ENCODE assay signal across 10 mouse cellular contexts in the genomic region with DNA sequence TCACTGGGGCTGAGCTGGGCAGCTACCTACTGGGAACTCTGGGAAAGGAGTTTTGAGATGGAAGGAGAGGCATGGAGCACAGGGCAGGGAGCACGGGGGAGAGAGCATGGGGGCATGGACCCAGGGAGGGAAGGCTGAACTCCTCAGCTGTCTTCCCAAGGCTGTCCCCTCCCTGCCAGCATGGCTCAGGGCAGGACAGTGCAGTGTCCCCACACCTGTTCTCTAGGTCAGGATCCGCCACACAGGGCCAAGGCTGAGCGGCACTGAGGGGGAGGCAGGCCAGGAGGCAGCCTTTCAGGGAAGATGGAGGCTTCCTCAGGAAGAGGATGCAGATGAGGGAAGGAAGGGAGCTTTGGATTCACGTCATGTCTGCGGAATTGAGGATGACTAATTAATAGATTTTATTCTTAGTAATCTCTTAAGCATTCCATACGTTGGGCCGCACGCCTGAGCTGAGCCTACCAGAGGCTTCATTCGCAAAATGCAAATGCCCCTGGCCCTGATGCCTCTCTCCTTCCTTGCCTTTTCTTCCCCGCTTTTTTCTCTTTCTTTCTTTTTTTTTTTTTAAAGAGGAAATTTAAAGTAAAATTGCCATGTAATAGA. TPM values are rescaled to one million over a fixed set of nuclear protein-coding genes. Genes with fewer than 3 reads are reported as not detected.
DNase-seq lines count a peak whose midpoint lies in the region; ATAC-seq and TF ChIP-seq lines count a peak whose summit lies in the region.
"Had no signal": no experiment of that assay in that cellular context is flagged by ENCODE, and none has a peak within 500 bp of the region (broad histone marks: within the 10 kb centered on the region; RNA-seq: fewer than 3 reads in every experiment).

No protein-coding gene starts in this region.

- WGBS in liver, adult 2 months, result 77% methylated on average over 10 of the region's 10 CpGs
- WGBS in liver, embryonic 11.5 days, result 64% methylated on average over 10 of the region's 10 CpGs
- 39% methylated on average over 10 of the region's 10 CpGs for WGBS in forebrain, embryonic 12.5 days
- WGBS in hindbrain, embryonic 14.5 days, result 43% methylated on average over 10 of the region's 10 CpGs
- 31% methylated on average over 10 of the region's 10 CpGs for WGBS in midbrain, postnatal 0 days
- WGBS in cerebellum, adult 2 months, result 83% methylated on average over 10 of the region's 10 CpGs

- no peak overlapping the region for H3K9ac ChIP-seq in liver, adult 2 months (ENCODE audit: low read depth, low read length)
- H3K9ac ChIP-seq in liver, embryonic 11.5 days (ENCODE audit: low read depth, low read length), result no peak overlapping the region
- H3K9ac ChIP-seq in forebrain, embryonic 12.5 days, result peak overlapping the region; percentile 40
- peak overlapping the region; percentile 11; the same call in 1 of the 2 replicates for H3K9ac ChIP-seq in hindbrain, embryonic 14.5 days
- H3K9ac ChIP-seq in midbrain, postnatal 0 days (replicated peaks; ENCODE audit: low read length, poor library complexity, severe bottlenecking), result 0 out of 2 replicates have a peak overlapping the region, but pooled peaks have one; percentile 19

- H3K27me3 ChIP-seq in liver, adult 2 months (ENCODE audit: control insufficient read depth, insufficient read depth, low read length), result no peaks in the 10 kb centered on the region
- H3K27me3 ChIP-seq in liver, embryonic 11.5 days (replicated peaks; ENCODE audit: control insufficient read depth, insufficient read depth, low read length), result peaks cover 51% of the 10 kb centered on the region
- peaks cover 33% of the 10 kb centered on the region; the same call in 1 of the 2 replicates for H3K27me3 ChIP-seq in forebrain, embryonic 12.5 days
- H3K27me3 ChIP-seq in hindbrain, embryonic 14.5 days (ENCODE audit: control insufficient read depth, insufficient read depth, low read length), result peaks cover 11% of the 10 kb centered on the region
- H3K27me3 ChIP-seq in midbrain, postnatal 0 days (ENCODE audit: insufficient read depth, low read length), result no peaks in the 10 kb centered on the region
- no peaks in the 10 kb centered on the region for H3K27me3 ChIP-seq in cerebellum, adult 2 months (ENCODE audit: control insufficient read depth, insufficient read depth, low read length)

- no peak for ATAC-seq in liver, embryonic 11.5 days (replicated peaks; ENCODE audit: low FRiP score)
- peak; percentile 18; the same call in 1 of the 2 replicates for ATAC-seq in forebrain, embryonic 12.5 days (ENCODE audit: low FRiP score)
- peak; percentile 7; the same call in 1 of the 2 replicates for ATAC-seq in hindbrain, embryonic 14.5 days (ENCODE audit: low FRiP score)
- no peak for ATAC-seq in midbrain, postnatal 0 days (ENCODE audit: low FRiP score)

- no peak for TF ChIP-seq POLR2A in liver, adult 2 months (IDR thresholded peaks at IDR 0.05; ENCODE audit: extremely low read depth, insufficient read depth, low read length)
- no peak for TF ChIP-seq POLR2A in cerebellum, adult 2 months (IDR thresholded peaks at IDR 0.05; ENCODE audit: borderline replicate concordance, insufficient read depth, low read length)

- H3K4me3 ChIP-seq in liver, adult 2 months (ENCODE audit: insufficient read depth, low read depth, low read length), result no peak overlapping the region
- H3K4me3 ChIP-seq in liver, embryonic 11.5 days (ENCODE audit: low read depth, low read length), result no peak overlapping the region
- H3K4me3 ChIP-seq in forebrain, embryonic 12.5 days (replicated peaks), result no peak overlapping the region
- H3K4me3 ChIP-seq in hindbrain, embryonic 14.5 days (replicated peaks; ENCODE audit: low read length), result no peak overlapping the region
- H3K4me3 ChIP-seq in midbrain, postnatal 0 days (ENCODE audit: low read depth, low read length), result no peak overlapping the region
- no peak overlapping the region for H3K4me3 ChIP-seq in cerebellum, adult 2 months (replicated peaks; ENCODE audit: insufficient read depth, low read depth, low read length)

- DNase-seq in liver, adult 2 months (ENCODE audit: extremely low read depth, low read depth, low spot score), result no peak
- DNase-seq in liver, embryonic 11.5 days (ENCODE audit: low spot score), result no peak
- no peak for DNase-seq in hindbrain, embryonic 14.5 days (ENCODE audit: low spot score)
- no peak for DNase-seq in midbrain, postnatal 0 days (ENCODE audit: low spot score)
- no peak for DNase-seq in retina, postnatal 1 day
- DNase-seq in cerebellum, adult 2 months, result no peak
- DNase-seq: kidney, postnatal 25 days; thymus, adult 2 months had no signal

- peak overlapping the region; percentile 8 for H3K27ac ChIP-seq in liver, adult 2 months (replicated peaks; ENCODE audit: insufficient read depth, low read depth, low read length)
- no peak overlapping the region for H3K27ac ChIP-seq in liver, embryonic 11.5 days (ENCODE audit: low read depth, low read length)
- H3K27ac ChIP-seq in forebrain, embryonic 12.5 days, result peak overlapping the region; percentile 91
- peak overlapping the region; percentile 62 for H3K27ac ChIP-seq in hindbrain, embryonic 14.5 days
- H3K27ac ChIP-seq in midbrain, postnatal 0 days (ENCODE audit: low read depth, low read length), result no peak overlapping the region
- H3K27ac ChIP-seq in cerebellum, adult 2 months (ENCODE audit: insufficient read depth, low read length), result no peak overlapping the region

- H3K9me3 ChIP-seq in liver, embryonic 11.5 days (ENCODE audit: control insufficient read depth, low read length), result no peaks in the 10 kb centered on the region
- H3K9me3 ChIP-seq in forebrain, embryonic 12.5 days, result no peaks in the 10 kb centered on the region
- H3K9me3 ChIP-seq in hindbrain, embryonic 14.5 days (ENCODE audit: control insufficient read depth, low read length), result no peaks in the 10 kb centered on the region
- H3K9me3 ChIP-seq in midbrain, postnatal 0 days (ENCODE audit: low read length), result no peaks in the 10 kb centered on the region

- no peaks in the 10 kb centered on the region for H3K4me1 ChIP-seq in liver, adult 2 months (ENCODE audit: control insufficient read depth, insufficient read depth, low read length)
- no peaks in the 10 kb centered on the region for H3K4me1 ChIP-seq in liver, embryonic 11.5 days (replicated peaks; ENCODE audit: control insufficient read depth, insufficient read depth, low read length)
- peaks cover 70% of the 10 kb centered on the region for H3K4me1 ChIP-seq in forebrain, embryonic 12.5 days
- peaks cover 69% of the 10 kb centered on the region for H3K4me1 ChIP-seq in hindbrain, embryonic 14.5 days (replicated peaks; ENCODE audit: control insufficient read depth, insufficient read depth, low read length)
- peaks cover 25% of the 10 kb centered on the region for H3K4me1 ChIP-seq in midbrain, postnatal 0 days (ENCODE audit: insufficient read depth, low read length)
- H3K4me1 ChIP-seq in cerebellum, adult 2 months (ENCODE audit: control insufficient read depth, insufficient read depth, low read length), result peaks cover 30% of the 10 kb centered on the region

- no peak for TF ChIP-seq CTCF in liver, adult 2 months (IDR thresholded peaks at IDR 0.05; ENCODE audit: low read depth, low read length)
- TF ChIP-seq CTCF in midbrain, postnatal 0 days (IDR thresholded peaks at IDR 0.05), result no peak
- TF ChIP-seq CTCF in cerebellum, adult 2 months (IDR thresholded peaks at IDR 0.05; ENCODE audit: borderline replicate concordance, insufficient read depth, low read depth, low read length), result no peak

- peaks cover 7% of the 10 kb centered on the region; the same call in 1 of the 2 replicates for H3K79me2 ChIP-seq in liver, adult 2 months (ENCODE audit: control insufficient read depth, insufficient read depth, low read length)

- no peaks in the 10 kb centered on the region for H3K36me3 ChIP-seq in liver, adult 2 months (ENCODE audit: control insufficient read depth, insufficient read depth, low read length)
- no peaks in the 10 kb centered on the region for H3K36me3 ChIP-seq in liver, embryonic 11.5 days (ENCODE audit: control insufficient read depth, insufficient read depth, low read length)
- no peaks in the 10 kb centered on the region; the same call in 1 of the 2 replicates for H3K36me3 ChIP-seq in forebrain, embryonic 12.5 days (replicated peaks)
- no peaks in the 10 kb centered on the region for H3K36me3 ChIP-seq in hindbrain, embryonic 14.5 days (replicated peaks; ENCODE audit: control insufficient read depth, insufficient read depth)
- peaks cover 5% of the 10 kb centered on the region; the same call in 1 of the 2 replicates for H3K36me3 ChIP-seq in midbrain, postnatal 0 days (ENCODE audit: insufficient read depth, low read length)

- H3K4me2 ChIP-seq in liver, embryonic 11.5 days, result no peak overlapping the region
- no peak overlapping the region for H3K4me2 ChIP-seq in forebrain, embryonic 12.5 days
- H3K4me2 ChIP-seq in hindbrain, embryonic 14.5 days (replicated peaks), result no peak overlapping the region
- no peak overlapping the region for H3K4me2 ChIP-seq in midbrain, postnatal 0 days (ENCODE audit: low read depth, low read length, poor library complexity, severe bottlenecking)

RNA-seq across cellular contexts. Expression of a gene that starts 14.0 kb away (rescaled TPM):
- 0.09 and 0.40 TPM in 2 replicates for total RNA-seq in liver, adult 2 months (2014; rRNA removed)
- 0.27 and 0.31 TPM in 2 replicates for polyA plus RNA-seq in liver, adult 2 months (2012; rRNA removed)
- polyA plus RNA-seq in liver, embryonic 11.5 days (2014; fragmentation: Nextera tagmentation; extraction: Ambion mirVana), result 0.60 and 0.64 TPM in 2 replicates
- polyA plus RNA-seq in forebrain, embryonic 12.5 days (2016; fragmentation: Nextera tagmentation; extraction: Ambion mirVana), result 7.3 and 8.0 TPM in 2 replicates
- polyA plus RNA-seq in hindbrain, embryonic 14.5 days (2014; fragmentation: Nextera tagmentation; extraction: Ambion mirVana), result 8.7 and 9.5 TPM in 2 replicates
- 9.9 and 11.4 TPM in 2 replicates for total RNA-seq in midbrain, postnatal 0 days (2014; rRNA removed)
- 9.8 and 11.9 TPM in 2 replicates for polyA plus RNA-seq in midbrain, postnatal 0 days (2015; fragmentation: Nextera tagmentation; extraction: Ambion mirVana)
- polyA plus RNA-seq in cerebellum, adult 2 months (2012; rRNA removed), result 5.4 and 6.2 TPM in 2 replicates
- total RNA-seq: common myeloid progenitor, adult 5-6 weeks had no signal

RNA-seq across cellular contexts. Expression of a gene that starts 34.9 kb away (rescaled TPM):
- 12.2 and 15.0 TPM in 2 replicates for total RNA-seq in liver, adult 2 months (2014; rRNA removed)
- 115 and 120 TPM in 2 replicates for polyA plus RNA-seq in liver, adult 2 months (2012; rRNA removed)
- polyA plus RNA-seq in liver, embryonic 11.5 days (2014; fragmentation: Nextera tagmentation; extraction: Ambion mirVana), result 5.9 and 6.7 TPM in 2 replicates
- polyA plus RNA-seq in forebrain, embryonic 12.5 days (2016; fragmentation: Nextera tagmentation; extraction: Ambion mirVana), result 4.4 and 5.3 TPM in 2 replicates
- polyA plus RNA-seq in hindbrain, embryonic 14.5 days (2014; fragmentation: Nextera tagmentation; extraction: Ambion mirVana), result 5.2 and 6.9 TPM in 2 replicates
- 1.4 and 5.1 TPM in 2 replicates for total RNA-seq in midbrain, postnatal 0 days (2014; rRNA removed)
- polyA plus RNA-seq in midbrain, postnatal 0 days (2015; fragmentation: Nextera tagmentation; extraction: Ambion mirVana), result 5.9 and 6.2 TPM in 2 replicates
- 30.8 and 33.8 TPM in 2 replicates for polyA plus RNA-seq in cerebellum, adult 2 months (2012; rRNA removed)

RNA-seq across cellular contexts. Expression of a gene that starts 51.8 kb away (rescaled TPM):
- total RNA-seq in liver, adult 2 months (2014; rRNA removed), result 44.9 and 49.4 TPM in 2 replicates
- polyA plus RNA-seq in liver, adult 2 months (2012; rRNA removed), result 32.3 and 37.2 TPM in 2 replicates
- polyA plus RNA-seq in liver, embryonic 11.5 days (2014; fragmentation: Nextera tagmentation; extraction: Ambion mirVana), result 356 and 387 TPM in 2 replicates
- polyA plus RNA-seq in forebrain, embryonic 12.5 days (2016; fragmentation: Nextera tagmentation; extraction: Ambion mirVana), result 324 and 357 TPM in 2 replicates
- polyA plus RNA-seq in hindbrain, embryonic 14.5 days (2014; fragmentation: Nextera tagmentation; extraction: Ambion mirVana), result 204 and 230 TPM in 2 replicates
- total RNA-seq in midbrain, postnatal 0 days (2014; rRNA removed), result 97.0 and 101 TPM in 2 replicates
- polyA plus RNA-seq in midbrain, postnatal 0 days (2015; fragmentation: Nextera tagmentation; extraction: Ambion mirVana), result 142 and 147 TPM in 2 replicates
- 215 and 217 TPM in 2 replicates for polyA plus RNA-seq in cerebellum, adult 2 months (2012; rRNA removed)

Comparison
In these comparisons a context has a peak if more than half of its experiments do, and no peak if none do; other contexts are left out.
1. H3K27ac ChIP-seq: peak in liver, adult 2 months (single experiment), forebrain, embryonic 12.5 days (single experiment) and hindbrain, embryonic 14.5 days (single experiment); none in liver, embryonic 11.5 days (single experiment), midbrain, postnatal 0 days (single experiment) and cerebellum, adult 2 months (single experiment).
2. H3K9ac ChIP-seq: peak in forebrain, embryonic 12.5 days (single experiment), hindbrain, embryonic 14.5 days (single experiment) and midbrain, postnatal 0 days (single experiment); none in liver, adult 2 months (single experiment) and liver, embryonic 11.5 days (single experiment).
3. ATAC-seq: peak in forebrain, embryonic 12.5 days (single experiment) and hindbrain, embryonic 14.5 days (single experiment); none in liver, embryonic 11.5 days (single experiment) and midbrain, postnatal 0 days (single experiment).